Mouse (Mus musculus): Measurements from ENCODE around the gene Cops7b. TPM values are rescaled to one million over a fixed set of nuclear protein-coding genes. Genes with fewer than 3 reads are reported as not detected.

Cops7b gene
- polyA plus RNA-seq, 1 experiment from 2014 or later = 64.9 TPM

DNA sequence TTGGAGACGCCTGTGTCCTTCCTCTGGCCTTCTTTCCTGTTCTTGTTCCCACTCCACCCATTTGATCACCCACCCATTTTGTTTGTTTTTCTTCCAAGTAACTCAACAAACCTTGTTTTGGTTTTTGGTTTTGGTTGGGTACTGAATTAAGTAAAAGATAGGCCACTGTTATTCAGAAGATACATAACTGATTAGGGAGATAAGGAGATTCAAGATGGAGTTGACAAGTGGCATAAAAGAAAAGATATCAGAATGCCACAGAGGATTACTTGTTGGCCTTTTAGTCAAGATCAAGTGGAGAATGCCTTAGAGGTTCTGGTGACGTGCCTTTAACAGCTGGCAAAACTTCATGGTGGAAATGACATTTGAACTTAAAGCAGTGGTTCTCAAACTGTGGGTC is 1.0 kb downstream of the Cops7b start:
- Histone ChIP-seq H3K36me3 (ENCODE audit: control insufficient read depth, insufficient read depth, low read length) (no peaks in the 10 kb centered on the region), H3K4me3 (ENCODE audit: low read depth, low read length) (no peak overlapping the region), H3K27ac (ENCODE audit: low read length) (no peak overlapping the region), H3K27me3 (ENCODE audit: control insufficient read depth, insufficient read depth, low read depth, low read length) (no peaks in the 10 kb centered on the region), H3K4me2 (ENCODE audit: low read length) (no peak overlapping the region), H3K4me1 (ENCODE audit: control insufficient read depth, insufficient read depth, low read length) (peaks cover 25% of the 10 kb centered on the region), H3K9ac (ENCODE audit: low read depth, low read length) (no peak overlapping the region), H3K9me3 (replicated peaks; ENCODE audit: control insufficient read depth, low read length, poor library complexity, severe bottlenecking) (no peaks in the 10 kb centered on the region)
- 70% methylated on average over 2 of the region's 2 CpGs for WGBS
- ATAC-seq = no peak

DNA sequence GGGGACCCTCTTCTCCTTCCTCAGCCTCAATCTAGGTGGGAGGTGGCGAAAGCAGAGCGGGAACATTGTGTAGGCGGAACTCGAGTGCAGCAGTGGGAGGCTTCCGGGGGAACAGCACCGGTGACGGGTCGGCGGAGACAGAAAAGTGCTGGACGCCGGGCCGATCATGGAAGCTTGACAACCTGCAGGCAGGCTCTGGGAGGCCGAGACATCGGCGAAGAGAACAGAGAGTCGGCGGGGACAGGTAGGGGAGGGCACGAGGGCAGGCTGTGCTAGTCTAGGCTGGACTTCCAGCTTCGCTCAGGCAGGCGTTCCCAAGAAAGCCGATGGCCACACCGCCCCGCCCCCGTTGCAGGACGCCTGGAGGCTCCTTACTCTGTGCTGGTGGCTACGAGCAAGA is 4.3 kb downstream of the Cops7b start:
- peak overlapping the region; percentile 60; the same call in 1 of the 2 replicates for H3K27ac ChIP-seq (ENCODE audit: low read length)
- 0% methylated on average over 26 of the region's 26 CpGs for WGBS
- no peaks in the 10 kb centered on the region for H3K36me3 ChIP-seq (ENCODE audit: control insufficient read depth, insufficient read depth, low read length)
- no peaks in the 10 kb centered on the region for H3K9me3 ChIP-seq (replicated peaks; ENCODE audit: control insufficient read depth, low read length, poor library complexity, severe bottlenecking)
- H3K27me3 ChIP-seq (ENCODE audit: control insufficient read depth, insufficient read depth, low read depth, low read length) = no peaks in the 10 kb centered on the region
- peak overlapping the region; percentile 60 for H3K4me2 ChIP-seq (ENCODE audit: low read length)
- ATAC-seq = peak; percentile 9; the same call in 1 of the 2 replicates
- peaks cover 18% of the 10 kb centered on the region for H3K4me1 ChIP-seq (ENCODE audit: control insufficient read depth, insufficient read depth, low read length)
- H3K9ac ChIP-seq (ENCODE audit: low read depth, low read length) = peak overlapping the region; percentile 85
- H3K4me3 ChIP-seq (ENCODE audit: low read depth, low read length) = peak overlapping the region; percentile 78

DNA sequence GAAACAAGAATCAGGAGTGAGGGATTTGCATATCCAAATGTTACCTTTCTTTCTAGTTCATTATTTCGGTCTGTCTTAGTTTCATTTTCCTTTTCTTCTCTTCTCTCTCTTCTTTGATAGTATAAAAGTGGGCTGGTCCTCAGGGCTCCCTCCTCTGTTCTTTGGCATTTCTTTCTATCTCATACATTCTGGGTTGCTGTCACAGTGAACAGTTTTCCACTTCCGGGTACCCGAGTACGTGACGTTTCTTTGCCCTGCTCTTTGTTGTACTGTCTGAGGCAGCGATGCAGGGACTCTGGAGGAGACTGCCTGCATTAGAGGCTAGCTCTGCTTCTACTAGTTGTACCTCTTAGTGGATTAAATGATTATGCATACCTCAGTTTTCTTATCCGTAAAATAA is 11.8 kb downstream of the Cops7b start:
- no peaks in the 10 kb centered on the region for H3K27me3 ChIP-seq (ENCODE audit: control insufficient read depth, insufficient read depth, low read depth, low read length)
- 0 out of 2 replicates have a peak, but pooled peaks cover 2% of the 10 kb centered on the region for H3K4me1 ChIP-seq (ENCODE audit: control insufficient read depth, insufficient read depth, low read length)
- H3K36me3 ChIP-seq (ENCODE audit: control insufficient read depth, insufficient read depth, low read length) = peaks cover 15% of the 10 kb centered on the region
- WGBS = 89% methylated on average over 7 of the region's 7 CpGs
- H3K9ac ChIP-seq (ENCODE audit: low read depth, low read length) = no peak overlapping the region
- no peak overlapping the region for H3K4me3 ChIP-seq (ENCODE audit: low read depth, low read length)
- ATAC-seq = no peak
- no peaks in the 10 kb centered on the region for H3K9me3 ChIP-seq (replicated peaks; ENCODE audit: control insufficient read depth, low read length, poor library complexity, severe bottlenecking)
- no peak overlapping the region for H3K4me2 ChIP-seq (ENCODE audit: low read length)
- H3K27ac ChIP-seq (ENCODE audit: low read length) = no peak overlapping the region

DNA sequence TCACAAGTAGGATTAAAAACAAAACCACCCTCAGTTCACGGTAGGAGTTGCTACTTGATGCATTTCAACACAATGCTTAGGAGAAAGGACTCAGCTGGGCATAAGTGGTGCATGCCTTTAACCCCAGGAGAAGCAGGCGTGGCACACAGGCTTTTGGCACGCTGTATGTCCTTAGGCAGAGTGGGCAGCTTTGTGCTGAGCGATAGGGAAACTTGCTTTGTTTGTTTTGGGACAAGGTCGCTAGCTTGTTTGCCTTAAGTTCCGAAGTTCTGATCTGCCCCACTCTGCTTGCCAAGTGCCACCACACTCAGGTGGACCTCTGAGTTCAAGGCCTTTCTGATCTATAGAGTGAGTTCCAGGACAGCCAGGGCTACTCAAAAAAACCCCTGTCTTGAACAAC is 12.6 kb downstream of the Cops7b start:
- no peaks in the 10 kb centered on the region for H3K4me1 ChIP-seq (ENCODE audit: control insufficient read depth, insufficient read depth, low read length)
- no peaks in the 10 kb centered on the region for H3K9me3 ChIP-seq (replicated peaks; ENCODE audit: control insufficient read depth, low read length, poor library complexity, severe bottlenecking)
- no peak overlapping the region for H3K4me2 ChIP-seq (ENCODE audit: low read length)
- H3K27ac ChIP-seq (ENCODE audit: low read length) = no peak overlapping the region
- WGBS = 92% methylated on average over 6 of the region's 6 CpGs
- ATAC-seq = no peak
- no peak overlapping the region for H3K9ac ChIP-seq (ENCODE audit: low read depth, low read length)
- no peaks in the 10 kb centered on the region for H3K27me3 ChIP-seq (ENCODE audit: control insufficient read depth, insufficient read depth, low read depth, low read length)
- H3K4me3 ChIP-seq (ENCODE audit: low read depth, low read length) = no peak overlapping the region
- H3K36me3 ChIP-seq (ENCODE audit: control insufficient read depth, insufficient read depth, low read length) = peaks cover 20% of the 10 kb centered on the region

DNA sequence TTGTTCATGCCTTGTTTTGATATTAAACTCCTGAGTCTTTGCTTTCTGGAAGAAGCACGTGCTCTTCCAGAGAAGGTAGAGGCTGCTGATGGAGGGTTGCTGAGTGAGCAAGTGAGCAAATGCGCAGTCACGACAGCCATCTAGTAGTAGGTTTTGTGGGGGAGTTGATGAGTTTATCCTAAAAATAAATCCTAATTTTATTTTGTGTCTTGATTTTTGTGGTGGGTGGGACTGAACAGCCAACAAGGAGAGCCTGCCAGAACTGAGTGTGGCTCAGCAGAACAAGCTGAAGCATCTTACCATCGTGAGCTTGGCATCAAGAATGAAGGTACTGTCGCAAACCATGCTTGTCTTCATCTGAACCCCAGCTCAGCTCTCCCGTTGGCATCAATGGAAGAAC is 13.8 kb downstream of the Cops7b start:
- WGBS = 94% methylated on average over 6 of the region's 6 CpGs
- H3K27me3 ChIP-seq (ENCODE audit: control insufficient read depth, insufficient read depth, low read depth, low read length) = no peaks in the 10 kb centered on the region
- no peak overlapping the region for H3K27ac ChIP-seq (ENCODE audit: low read length)
- no peak overlapping the region for H3K4me3 ChIP-seq (ENCODE audit: low read depth, low read length)
- no peak overlapping the region for H3K9ac ChIP-seq (ENCODE audit: low read depth, low read length)
- H3K36me3 ChIP-seq (ENCODE audit: control insufficient read depth, insufficient read depth, low read length) = peaks cover 29% of the 10 kb centered on the region
- no peaks in the 10 kb centered on the region for H3K4me1 ChIP-seq (ENCODE audit: control insufficient read depth, insufficient read depth, low read length)
- ATAC-seq = no peak
- no peak overlapping the region for H3K4me2 ChIP-seq (ENCODE audit: low read length)
- H3K9me3 ChIP-seq (replicated peaks; ENCODE audit: control insufficient read depth, low read length, poor library complexity, severe bottlenecking) = no peaks in the 10 kb centered on the region

DNA sequence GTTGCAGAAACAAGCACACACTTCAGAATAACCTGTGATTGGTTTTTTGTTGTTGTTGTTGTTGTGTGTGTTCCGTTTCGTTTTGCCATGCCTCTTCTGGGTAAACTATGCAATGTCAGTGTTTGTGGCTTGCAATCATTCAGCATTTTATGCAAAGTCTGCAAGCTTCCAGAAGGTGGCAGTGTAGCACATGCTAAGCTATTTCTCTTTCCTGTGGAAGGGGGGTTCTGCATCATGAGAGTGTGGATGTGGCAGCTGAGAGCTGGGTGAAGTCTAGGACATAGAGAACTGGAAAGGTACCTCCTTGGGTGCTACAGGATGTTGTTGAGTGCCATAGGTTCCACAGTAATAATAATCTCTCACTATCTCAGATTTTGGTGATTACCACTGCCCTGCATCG is 15.8 kb downstream of the Cops7b start:
- Histone ChIP-seq H3K9me3 (replicated peaks; ENCODE audit: control insufficient read depth, low read length, poor library complexity, severe bottlenecking) (no peaks in the 10 kb centered on the region), H3K4me1 (ENCODE audit: control insufficient read depth, insufficient read depth, low read length) (no peaks in the 10 kb centered on the region), H3K4me2 (ENCODE audit: low read length) (no peak overlapping the region), H3K27ac (ENCODE audit: low read length) (no peak overlapping the region), H3K27me3 (ENCODE audit: control insufficient read depth, insufficient read depth, low read depth, low read length) (no peaks in the 10 kb centered on the region), H3K4me3 (ENCODE audit: low read depth, low read length) (no peak overlapping the region), H3K36me3 (ENCODE audit: control insufficient read depth, insufficient read depth, low read length) (peaks cover 33% of the 10 kb centered on the region), H3K9ac (ENCODE audit: low read depth, low read length) (no peak overlapping the region)
- 0 out of 2 replicates have a peak, but pooled peaks have one; percentile 28 for ATAC-seq
- WGBS = 75% methylated on average over 3 of the region's 3 CpGs

DNA sequence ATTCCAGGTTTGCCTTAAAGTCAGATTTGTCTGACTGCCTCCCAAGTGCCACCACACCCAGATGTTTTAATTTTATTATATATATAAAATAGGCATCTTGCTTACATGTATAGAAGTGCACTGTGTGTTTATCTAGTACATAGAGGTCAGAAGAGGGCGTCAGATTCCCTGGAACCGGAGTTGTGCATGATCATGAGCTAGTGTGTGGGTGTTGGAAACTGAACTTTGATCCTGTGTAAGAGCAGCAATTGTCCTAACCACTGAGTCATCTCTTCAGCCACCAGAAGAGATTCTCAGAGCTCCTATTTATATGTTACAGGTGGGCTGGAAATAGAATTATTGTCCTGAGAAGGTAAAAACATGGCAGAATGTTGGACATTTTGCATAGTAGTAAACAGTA is 17.4 kb downstream of the Cops7b start:
- peaks cover 42% of the 10 kb centered on the region for H3K36me3 ChIP-seq (ENCODE audit: control insufficient read depth, insufficient read depth, low read length)
- ATAC-seq = no peak

DNA sequence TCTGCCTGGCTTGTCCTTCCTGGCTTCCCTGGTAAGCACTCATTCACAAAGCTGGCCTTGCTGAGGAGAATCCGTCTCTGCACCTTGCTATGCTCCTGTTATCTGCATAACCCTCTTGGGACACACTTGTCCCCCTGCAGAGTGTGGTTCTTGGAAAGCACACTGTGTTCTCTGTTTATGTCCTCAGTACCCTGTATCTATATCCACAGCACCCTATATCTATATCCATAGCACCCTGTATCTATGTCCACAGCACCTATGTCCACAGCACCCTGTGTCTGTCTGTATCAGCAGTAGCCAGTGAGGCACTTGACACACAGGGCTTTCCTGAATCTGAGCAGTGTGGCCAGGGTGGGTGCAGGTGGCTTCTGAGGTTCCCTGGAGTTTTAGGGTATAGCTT is 28.2 kb downstream of the Cops7b start:
- Histone ChIP-seq H3K9me3 (replicated peaks; ENCODE audit: control insufficient read depth, low read length, poor library complexity, severe bottlenecking) (no peaks in the 10 kb centered on the region), H3K4me2 (ENCODE audit: low read length) (no peak overlapping the region), H3K27me3 (ENCODE audit: control insufficient read depth, insufficient read depth, low read depth, low read length) (no peaks in the 10 kb centered on the region), H3K4me1 (ENCODE audit: control insufficient read depth, insufficient read depth, low read length) (no peaks in the 10 kb centered on the region), H3K36me3 (ENCODE audit: control insufficient read depth, insufficient read depth, low read length) (peaks cover 11% of the 10 kb centered on the region; the same call in 1 of the 2 replicates), H3K4me3 (ENCODE audit: low read depth, low read length) (no peak overlapping the region), H3K9ac (ENCODE audit: low read depth, low read length) (no peak overlapping the region), H3K27ac (ENCODE audit: low read length) (no peak overlapping the region)
- ATAC-seq = no peak
- 80% methylated on average over 1 of the region's 1 CpGs for WGBS

More for the DNA sequence above, 17.4 kb downstream of the Cops7b start:
- H3K9ac ChIP-seq (ENCODE audit: low read depth, low read length) = no peak overlapping the region
- H3K27ac ChIP-seq (ENCODE audit: low read length) = no peak overlapping the region
- H3K4me1 ChIP-seq (ENCODE audit: control insufficient read depth, insufficient read depth, low read length) = no peaks in the 10 kb centered on the region
- no peak overlapping the region for H3K4me3 ChIP-seq (ENCODE audit: low read depth, low read length)
- no peak overlapping the region for H3K4me2 ChIP-seq (ENCODE audit: low read length)
- H3K27me3 ChIP-seq (ENCODE audit: control insufficient read depth, insufficient read depth, low read depth, low read length) = no peaks in the 10 kb centered on the region
- 90% methylated on average over 2 of the region's 2 CpGs for WGBS
- no peaks in the 10 kb centered on the region for H3K9me3 ChIP-seq (replicated peaks; ENCODE audit: control insufficient read depth, low read length, poor library complexity, severe bottlenecking)

DNA sequence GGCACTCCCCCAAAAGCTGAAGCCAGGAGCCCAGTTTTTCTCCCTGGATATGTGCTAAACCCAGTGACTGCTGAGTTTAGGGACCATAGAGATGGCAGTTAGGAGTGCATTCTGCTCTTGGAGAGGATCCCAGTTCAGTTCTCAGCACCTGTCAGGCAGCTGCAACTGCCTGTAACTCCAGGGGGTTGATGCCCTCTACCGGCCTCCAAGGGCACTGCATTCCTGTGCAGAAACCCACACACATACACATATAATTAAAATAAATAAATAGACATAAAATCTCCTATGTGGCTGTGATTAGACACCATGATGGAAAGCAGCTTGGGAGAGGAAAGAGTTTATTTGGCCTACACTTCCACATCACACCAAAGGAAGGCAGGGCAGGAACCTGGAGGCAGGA is 29.4 kb downstream of the Cops7b start:
- Histone ChIP-seq H3K27me3 (ENCODE audit: control insufficient read depth, insufficient read depth, low read depth, low read length) (no peaks in the 10 kb centered on the region), H3K36me3 (ENCODE audit: control insufficient read depth, insufficient read depth, low read length) (peaks cover 11% of the 10 kb centered on the region; the same call in 1 of the 2 replicates), H3K4me2 (ENCODE audit: low read length) (no peak overlapping the region), H3K27ac (ENCODE audit: low read length) (no peak overlapping the region), H3K9ac (ENCODE audit: low read depth, low read length) (no peak overlapping the region), H3K4me3 (ENCODE audit: low read depth, low read length) (no peak overlapping the region), H3K9me3 (replicated peaks; ENCODE audit: control insufficient read depth, low read length, poor library complexity, severe bottlenecking) (no peaks in the 10 kb centered on the region), H3K4me1 (ENCODE audit: control insufficient read depth, insufficient read depth, low read length) (no peaks in the 10 kb centered on the region)
- 79% methylated on average over 1 of the region's 1 CpGs for WGBS
- no peak for ATAC-seq

All from midbrain, embryonic 16.5 days (tissue).